ENCODE assay signal across 8 mouse cellular contexts in the genomic region with DNA sequence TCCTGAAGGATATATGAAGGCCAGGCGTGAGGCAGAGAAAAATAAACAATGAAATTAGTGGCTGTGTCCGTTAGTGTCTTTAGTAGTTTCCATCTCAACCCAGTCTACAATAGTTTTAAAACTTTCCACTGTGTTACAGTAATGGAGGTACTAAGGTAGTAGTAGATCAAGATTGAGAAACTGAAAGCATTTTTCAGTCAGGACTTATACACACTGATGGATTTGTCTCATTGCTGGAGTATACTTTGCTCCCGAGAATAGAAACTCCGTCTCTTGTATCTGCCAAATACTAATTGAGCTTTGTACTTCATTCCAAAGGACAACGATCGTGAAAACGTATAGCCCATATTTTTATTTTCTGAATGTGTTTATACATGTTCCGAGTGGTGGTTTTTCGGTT. TPM values are rescaled to one million over a fixed set of nuclear protein-coding genes. Genes with fewer than 3 reads are reported as not detected.
DNase-seq lines count a peak whose midpoint lies in the region; ATAC-seq lines count a peak whose summit lies in the region.

No protein-coding gene starts in this region.

- peak overlapping the region; percentile 97 for H3K4me3 ChIP-seq in lung, embryonic 16.5 days (ENCODE audit: low read length)
- peak overlapping the region; percentile 94 for H3K4me3 ChIP-seq in embryonic facial prominence, embryonic 15.5 days (replicated peaks)
- peak overlapping the region; percentile 92 for H3K4me3 ChIP-seq in limb, embryonic 11.5 days (ENCODE audit: low read depth, low read length)
- H3K4me3 ChIP-seq in stomach, embryonic 14.5 days (ENCODE audit: low read depth, low read length): peak overlapping the region; percentile 88

- peak overlapping the region; percentile 98 for H3K9ac ChIP-seq in lung, embryonic 16.5 days (ENCODE audit: low read length)
- H3K9ac ChIP-seq in embryonic facial prominence, embryonic 15.5 days: peak overlapping the region; percentile 92
- H3K9ac ChIP-seq in limb, embryonic 11.5 days (ENCODE audit: low read length): peak overlapping the region; percentile 91
- H3K9ac ChIP-seq in stomach, embryonic 14.5 days (replicated peaks; ENCODE audit: low read depth, low read length): peak overlapping the region; percentile 93

- no peaks in the 10 kb centered on the region for H3K9me3 ChIP-seq in lung, embryonic 16.5 days (ENCODE audit: control insufficient read depth, low read length)
- H3K9me3 ChIP-seq in embryonic facial prominence, embryonic 15.5 days (replicated peaks): no peaks in the 10 kb centered on the region
- H3K9me3 ChIP-seq in limb, embryonic 11.5 days (ENCODE audit: control insufficient read depth, low read length): no peaks in the 10 kb centered on the region
- H3K9me3 ChIP-seq in stomach, embryonic 14.5 days (ENCODE audit: control insufficient read depth, low read depth, low read length): no peaks in the 10 kb centered on the region

- no peak for DNase-seq in lung, postnatal 14 days
- no peak for DNase-seq in limb, embryonic 11.5 days (ENCODE audit: low spot score)
- no peak for DNase-seq in testis, postnatal 10 days (ENCODE audit: low spot score)
- DNase-seq in urinary bladder, postnatal 14 days (ENCODE audit: low spot score): no peak

- H3K27ac ChIP-seq in lung, embryonic 16.5 days (ENCODE audit: low read length): peak overlapping the region; percentile 97
- peak overlapping the region; percentile 96 for H3K27ac ChIP-seq in embryonic facial prominence, embryonic 15.5 days (replicated peaks)
- no peak overlapping the region; the same call in 1 of the 2 replicates for H3K27ac ChIP-seq in limb, embryonic 11.5 days (replicated peaks; ENCODE audit: low read depth, low read length)
- peak overlapping the region; percentile 97; the same call in 1 of the 2 replicates for H3K27ac ChIP-seq in stomach, embryonic 14.5 days (ENCODE audit: low read length)

- peaks cover 15% of the 10 kb centered on the region for H3K4me1 ChIP-seq in lung, embryonic 16.5 days (replicated peaks; ENCODE audit: control insufficient read depth, insufficient read depth, low read length)
- peaks cover 14% of the 10 kb centered on the region for H3K4me1 ChIP-seq in embryonic facial prominence, embryonic 15.5 days
- no peaks in the 10 kb centered on the region for H3K4me1 ChIP-seq in limb, embryonic 11.5 days (ENCODE audit: control insufficient read depth, insufficient read depth, low read length)
- H3K4me1 ChIP-seq in stomach, embryonic 14.5 days (ENCODE audit: control insufficient read depth, insufficient read depth, low read length): peaks cover 11% of the 10 kb centered on the region

- H3K4me2 ChIP-seq in lung, embryonic 16.5 days (ENCODE audit: low read depth, low read length): peak overlapping the region; percentile 65
- peak overlapping the region; percentile 46 for H3K4me2 ChIP-seq in embryonic facial prominence, embryonic 15.5 days (replicated peaks)
- peak overlapping the region; percentile 52 for H3K4me2 ChIP-seq in limb, embryonic 11.5 days (ENCODE audit: low read depth, severe bottlenecking)
- peak overlapping the region; percentile 49 for H3K4me2 ChIP-seq in stomach, embryonic 14.5 days (replicated peaks; ENCODE audit: low read depth, low read length)

- H3K27me3 ChIP-seq in lung, embryonic 16.5 days (ENCODE audit: control insufficient read depth, insufficient read depth, low read depth, low read length): no peaks in the 10 kb centered on the region
- no peaks in the 10 kb centered on the region for H3K27me3 ChIP-seq in embryonic facial prominence, embryonic 15.5 days
- H3K27me3 ChIP-seq in limb, embryonic 11.5 days (ENCODE audit: control insufficient read depth, insufficient read depth, low read length): no peaks in the 10 kb centered on the region
- H3K27me3 ChIP-seq in stomach, embryonic 14.5 days (ENCODE audit: control insufficient read depth, insufficient read depth, low read length): no peaks in the 10 kb centered on the region

- no peak for ATAC-seq in lung, embryonic 16.5 days (ENCODE audit: low read depth)
- ATAC-seq in embryonic facial prominence, embryonic 15.5 days (ENCODE audit: insufficient number of reproducible peaks, low FRiP score, low TSS enrichment, low read depth): no peak
- ATAC-seq in limb, embryonic 11.5 days (ENCODE audit: insufficient number of reproducible peaks, low FRiP score, low TSS enrichment, low read depth): no peak
- no peak for ATAC-seq in stomach, embryonic 14.5 days (ENCODE audit: insufficient number of reproducible peaks, insufficient read depth, low FRiP score, low read depth)
- no peak for ATAC-seq in cerebellum, adult (ENCODE audit: insufficient number of reproducible peaks, low FRiP score, low TSS enrichment)

- 21% methylated on average over 9 of the region's 9 CpGs for WGBS in lung, embryonic 16.5 days
- 25% methylated on average over 9 of the region's 9 CpGs for WGBS in embryonic facial prominence, embryonic 15.5 days
- WGBS in limb, embryonic 11.5 days: 52% methylated on average over 9 of the region's 9 CpGs
- WGBS in stomach, embryonic 14.5 days: 32% methylated on average over 9 of the region's 9 CpGs

- peaks cover 2% of the 10 kb centered on the region; the same call in 1 of the 2 replicates for H3K36me3 ChIP-seq in lung, embryonic 16.5 days (ENCODE audit: control insufficient read depth, insufficient read depth, low read length)
- H3K36me3 ChIP-seq in embryonic facial prominence, embryonic 15.5 days: peaks cover 2% of the 10 kb centered on the region; the same call in 1 of the 2 replicates
- H3K36me3 ChIP-seq in limb, embryonic 11.5 days (ENCODE audit: control insufficient read depth, insufficient read depth, low read length): no peaks in the 10 kb centered on the region
- H3K36me3 ChIP-seq in stomach, embryonic 14.5 days (ENCODE audit: control insufficient read depth, insufficient read depth, low read length): peaks cover 3% of the 10 kb centered on the region; the same call in 1 of the 2 replicates

RNA-seq across cellular contexts. Expression of a gene that starts 1.0 kb away (rescaled TPM):
- polyA plus RNA-seq in lung, embryonic 16.5 days (2015; fragmentation: Nextera tagmentation; extraction: Ambion mirVana): 39.9 and 41.7 TPM in 2 replicates
- polyA plus RNA-seq in embryonic facial prominence, embryonic 15.5 days (2015; fragmentation: Nextera tagmentation; extraction: Ambion mirVana): 44.9 and 48.2 TPM in 2 replicates
- polyA plus RNA-seq in limb, embryonic 11.5 days (2014; fragmentation: Nextera tagmentation; extraction: Ambion mirVana): 49.6 and 51.7 TPM in 2 replicates
- 42.3 and 44.7 TPM in 2 replicates for polyA plus RNA-seq in stomach, embryonic 14.5 days (2014; fragmentation: Nextera tagmentation; extraction: Ambion mirVana)

RNA-seq across cellular contexts. Expression of a gene that starts 1.1 kb away (rescaled TPM):
- 32.0 and 38.7 TPM in 2 replicates for polyA plus RNA-seq in lung, embryonic 16.5 days (2015; fragmentation: Nextera tagmentation; extraction: Ambion mirVana)
- polyA plus RNA-seq in embryonic facial prominence, embryonic 15.5 days (2015; fragmentation: Nextera tagmentation; extraction: Ambion mirVana): 24.2 and 26.7 TPM in 2 replicates
- 18.9 and 22.9 TPM in 2 replicates for polyA plus RNA-seq in limb, embryonic 11.5 days (2014; fragmentation: Nextera tagmentation; extraction: Ambion mirVana)
- 31.9 and 33.6 TPM in 2 replicates for polyA plus RNA-seq in stomach, embryonic 14.5 days (2014; fragmentation: Nextera tagmentation; extraction: Ambion mirVana)
